Mouse (Mus musculus) myocyte (in vitro differentiated cells): Measurements from ENCODE around the gene Ppib.

ENCODE experiments used
- CEBPB ChIP-seq: IDR thresholded peaks from 2 replicates; pipeline ENCODE4 v1.6.1; 2011; ENCODE audit warnings: mild to moderate bottlenecking, moderate library complexity; ENCODE audit not compliant: poor library complexity, insufficient read depth, severe bottlenecking
- E2F4 ChIP-seq: IDR thresholded peaks from one replicate; pipeline ENCODE4 v1.6.1; 2011; ENCODE audit warnings: mild to moderate bottlenecking, control low read depth, moderate library complexity; ENCODE audit not compliant: insufficient read depth
- MAX ChIP-seq: IDR thresholded peaks from one replicate; pipeline ENCODE4 v1.6.1; 2011; ENCODE audit warnings: low read depth, mild to moderate bottlenecking, control low read depth
- MYOD1 ChIP-seq, 3 experiments: IDR thresholded peaks; one replicate each; pipeline ENCODE4 v1.6.1; 2011; ENCODE audit warnings: control low read depth in 2 of 3, low read depth in 2 of 3, mild to moderate bottlenecking in 2 of 3, moderate library complexity in 1 of 3; ENCODE audit not compliant: insufficient read length in 2 of 3, control insufficient read depth in 1 of 3
- MYOG ChIP-seq, 3 experiments: IDR thresholded peaks; one replicate each; pipeline ENCODE4 v1.6.1; 2011; ENCODE audit warnings: control low read depth in 2 of 3, low read depth in 2 of 3, mild to moderate bottlenecking in 2 of 3; ENCODE audit not compliant: insufficient read length in 2 of 3, control insufficient read depth in 1 of 3, insufficient read depth in 1 of 3
- POLR2A ChIP-seq: IDR thresholded peaks from one replicate; pipeline ENCODE4 v1.6.1; 2011; ENCODE audit warnings: low read depth, mild to moderate bottlenecking, control low read depth, moderate library complexity; ENCODE audit not compliant: insufficient read length
- POLR2AphosphoS2 ChIP-seq: IDR thresholded peaks from one replicate; pipeline ENCODE4 v1.6.1; 2011; ENCODE audit warnings: low read depth, control low read depth; ENCODE audit not compliant: insufficient read length
- SRF ChIP-seq: IDR thresholded peaks from one replicate; pipeline ENCODE4 v1.6.1; 2011; ENCODE audit warnings: low read depth; ENCODE audit not compliant: control insufficient read depth, insufficient read length
- TCF12 ChIP-seq: IDR thresholded peaks from one replicate; pipeline ENCODE4 v1.6.1; 2011; ENCODE audit warnings: mild to moderate bottlenecking, control low read depth; ENCODE audit not compliant: poor library complexity, insufficient read depth, severe bottlenecking
- TCF3 ChIP-seq: IDR thresholded peaks from one replicate; pipeline ENCODE4 v1.6.1; 2011; ENCODE audit warnings: low read depth, control low read depth; ENCODE audit not compliant: insufficient read length
- USF1 ChIP-seq: IDR thresholded peaks from one replicate; pipeline ENCODE4 v1.6.1; 2011; ENCODE audit warnings: low read depth, mild to moderate bottlenecking, control low read depth, moderate library complexity

DNA sequence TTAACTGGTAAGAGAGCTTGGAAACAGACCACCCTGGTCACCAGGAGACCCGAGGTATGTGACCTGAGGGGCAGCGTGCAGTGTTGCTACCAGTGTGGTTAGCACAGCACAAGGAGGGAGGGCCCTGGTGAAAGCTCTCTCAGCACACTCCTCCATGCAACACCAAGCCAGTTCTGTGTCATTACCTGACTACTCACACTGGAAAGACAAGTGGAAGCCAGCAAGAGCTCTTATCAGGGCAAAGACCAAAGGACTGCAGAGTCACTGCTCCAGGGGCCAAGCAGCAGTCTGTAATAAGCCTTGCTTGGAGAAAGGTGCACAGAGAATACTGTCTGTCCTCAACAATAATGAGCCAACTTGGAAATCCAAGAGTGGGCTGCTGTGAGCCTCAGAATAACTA, 32.6 kb downstream of the Ppib start:
- no peak for TF ChIP-seq POLR2A
- TF ChIP-seq TCF12, result no peak
- TF ChIP-seq MAX, result no peak
- no peak for TF ChIP-seq E2F4
- TF ChIP-seq USF1, result no peak
- no peak for TF ChIP-seq POLR2AphosphoS2
- no peak for TF ChIP-seq TCF3
- TF ChIP-seq MYOG (IDR thresholded peaks at IDR 0.05; ENCODE audit: control insufficient read depth in 1 of 3, insufficient read depth in 1 of 3, insufficient read length in 2 of 3, low read depth in 2 of 3), result no peak
- TF ChIP-seq MYOD1 (IDR thresholded peaks at IDR 0.05; ENCODE audit: control insufficient read depth in 1 of 3, insufficient read length in 2 of 3, low read depth in 2 of 3), result no peak
- TF ChIP-seq SRF, result no peak
- TF ChIP-seq CEBPB, result no peak
